Comparison of ENCODE assay signal across 22 mouse cellular contexts in genomic region chr3:100547913-100548292, GRCm38 (mm10). TPM values are rescaled to one million over a fixed set of nuclear protein-coding genes. Genes with fewer than 3 reads are reported as not detected.
DNase-seq lines count a peak whose midpoint lies in the region; ATAC-seq and TF ChIP-seq lines count a peak whose summit lies in the region.
"Had no signal": no experiment of that assay in that cellular context is flagged by ENCODE, and none has a peak within 500 bp of the region (broad histone marks: within the 10 kb centered on the region; RNA-seq: fewer than 3 reads in every experiment).

No protein-coding gene starts in this region.

- ATAC-seq in lung, postnatal 0 days: peak; percentile 37; the same call in 1 of the 2 replicates
- ATAC-seq in liver, embryonic 14.5 days (ENCODE audit: insufficient read depth): peak; percentile 58
- ATAC-seq: forebrain, embryonic 15.5 days; hindbrain, postnatal 0 days had no signal

- H3K9ac ChIP-seq in lung, postnatal 0 days (replicated peaks; ENCODE audit: low read depth): no peak overlapping the region
- peak overlapping the region; percentile 43 for H3K9ac ChIP-seq in liver, embryonic 14.5 days (replicated peaks)
- H3K9ac ChIP-seq: embryonic facial prominence, embryonic 13.5 days; forebrain, embryonic 15.5 days; heart, embryonic 15.5 days; hindbrain, embryonic 13.5 days had no signal

- H3K4me3 ChIP-seq in lung, postnatal 0 days (ENCODE audit: low read depth, low read length): no peak overlapping the region
- H3K4me3 ChIP-seq in erythroblast, embryonic 14.5 days (replicated peaks): peak overlapping the region; percentile 50
- H3K4me3 ChIP-seq in liver, embryonic 14.5 days (ENCODE audit: insufficient read depth in 1 of 2, low read depth in 2 of 2, low read length in 2 of 2): peak overlapping the region in 1 of 2 experiments; percentile 31; a peak in 2 of 4 replicates
- H3K4me3 ChIP-seq: embryonic facial prominence, embryonic 13.5 days; forebrain, embryonic 15.5 days; heart, embryonic 15.5 days; hindbrain, embryonic 13.5 days had no signal

- H3K9me3 ChIP-seq in lung, postnatal 0 days (ENCODE audit: low read length): no peaks in the 10 kb centered on the region
- H3K9me3 ChIP-seq in erythroblast, embryonic 14.5 days (ENCODE audit: control insufficient read depth, low read length): peaks cover 16% of the 10 kb centered on the region
- H3K9me3 ChIP-seq in liver, embryonic 14.5 days (ENCODE audit: control insufficient read depth, low read length): peaks cover 3% of the 10 kb centered on the region
- H3K9me3 ChIP-seq: embryonic facial prominence, embryonic 13.5 days; forebrain, embryonic 15.5 days; heart, embryonic 15.5 days; hindbrain, embryonic 13.5 days had no signal

- no peaks in the 10 kb centered on the region for H3K27me3 ChIP-seq in lung, postnatal 0 days (replicated peaks; ENCODE audit: insufficient read depth, low read length)
- peaks cover 10% of the 10 kb centered on the region for H3K27me3 ChIP-seq in erythroblast, embryonic 14.5 days (ENCODE audit: control insufficient read depth)
- H3K27me3 ChIP-seq in liver, embryonic 14.5 days (ENCODE audit: control insufficient read depth, insufficient read depth, low read length): no peaks in the 10 kb centered on the region
- H3K27me3 ChIP-seq: CH12.LX; embryonic facial prominence, embryonic 13.5 days; forebrain, embryonic 15.5 days; heart, embryonic 15.5 days; hindbrain, embryonic 13.5 days had no signal

- no peaks in the 10 kb centered on the region for H3K4me1 ChIP-seq in lung, postnatal 0 days (ENCODE audit: insufficient read depth, low read depth, low read length)
- peaks cover 46% of the 10 kb centered on the region for H3K4me1 ChIP-seq in erythroblast, embryonic 14.5 days (ENCODE audit: control insufficient read depth)
- peaks cover 26 to 33% of the 10 kb centered on the region in 2 experiments for H3K4me1 ChIP-seq in liver, embryonic 14.5 days (replicated peaks; ENCODE audit: control insufficient read depth in 2 of 2, insufficient read depth in 2 of 2, low read length in 1 of 2)
- H3K4me1 ChIP-seq: embryonic facial prominence, embryonic 13.5 days; forebrain, embryonic 15.5 days; heart, embryonic 15.5 days; hindbrain, embryonic 13.5 days had no signal

- intact Hi-C loops in gastrocnemius, postnatal 14 days (cut with DNase I; ENCODE audit: low total_unique reads): no loop called here

- no peak overlapping the region for H3K27ac ChIP-seq in lung, postnatal 0 days (ENCODE audit: low read length)
- H3K27ac ChIP-seq in liver, embryonic 14.5 days: peak overlapping the region; percentile 84
- H3K27ac ChIP-seq: embryonic facial prominence, embryonic 13.5 days; forebrain, embryonic 15.5 days; heart, embryonic 15.5 days; hindbrain, embryonic 13.5 days; hindbrain, postnatal 0 days had no signal

- TF ChIP-seq CTCF in lung, postnatal 0 days (IDR thresholded peaks at IDR 0.05): no peak
- TF ChIP-seq CTCF in liver, embryonic 14.5 days (IDR thresholded peaks at IDR 0.05; ENCODE audit: low read depth): no peak

- DNase-seq in lung, postnatal 0 days (ENCODE audit: low spot score): no peak
- no peak for DNase-seq in lung, postnatal 14 days
- no peak for DNase-seq in liver, embryonic 14.5 days (ENCODE audit: low read depth in 3 of 3, low spot score in 3 of 3)
- DNase-seq in thymus, adult 18-20 months: no peak
- DNase-seq in gastrocnemius, postnatal 14 days: no peak
- no peak for DNase-seq in kidney, postnatal 25 days
- DNase-seq: adrenal gland, adult 2 months; adrenal gland, postnatal 25 days; cerebellum, adult 18-20 months; cerebellum, adult 9-11 months; cerebellum, postnatal 36 days; gastrocnemius, postnatal 10 days; heart, adult 18-20 months; heart, postnatal 14 days had no signal

- TF ChIP-seq EP300 in lung, postnatal 0 days (IDR thresholded peaks at IDR 0.05): no peak
- TF ChIP-seq EP300 in liver, embryonic 14.5 days (IDR thresholded peaks at IDR 0.05; ENCODE audit: low read depth): no peak

- WGBS in lung, postnatal 0 days: 56% methylated on average over 3 of the region's 3 CpGs
- WGBS in liver, embryonic 14.5 days (ENCODE audit: insufficient replicate concordance): 55% methylated on average over 3 of the region's 3 CpGs

- no peak overlapping the region for H3K4me2 ChIP-seq in lung, postnatal 0 days (replicated peaks; ENCODE audit: low read depth, low read length)
- H3K4me2 ChIP-seq in liver, embryonic 14.5 days (ENCODE audit: low read depth): peak overlapping the region; percentile 63
- H3K4me2 ChIP-seq: embryonic facial prominence, embryonic 13.5 days; forebrain, embryonic 15.5 days; heart, embryonic 11.5 days; heart, embryonic 15.5 days; hindbrain, embryonic 13.5 days had no signal

- H3K36me3 ChIP-seq in lung, postnatal 0 days (ENCODE audit: insufficient read depth, low read length): no peaks in the 10 kb centered on the region
- H3K36me3 ChIP-seq in erythroblast, embryonic 14.5 days (ENCODE audit: control insufficient read depth): peaks cover 8% of the 10 kb centered on the region
- no peaks in the 10 kb centered on the region for H3K36me3 ChIP-seq in liver, embryonic 14.5 days (replicated peaks; ENCODE audit: control insufficient read depth, insufficient read depth, low read depth)
- H3K36me3 ChIP-seq: embryonic facial prominence, embryonic 13.5 days; forebrain, embryonic 15.5 days; heart, embryonic 15.5 days; hindbrain, embryonic 13.5 days had no signal

RNA-seq across cellular contexts. Expression of gene Tent5c, which starts 58.8 kb away (rescaled TPM):
- 11.5 and 14.0 TPM in 2 replicates for polyA plus RNA-seq in lung, postnatal 0 days (2015; fragmentation: Nextera tagmentation; extraction: Ambion mirVana)
- polyA plus RNA-seq in erythroblast, embryonic 14.5 days (2012): 7.2 and 9.3 TPM in 2 replicates
- polyA plus RNA-seq in liver, embryonic 14.5 days (2012; rRNA removed): 43.2 and 44.1 TPM in 2 replicates
- polyA plus RNA-seq in liver, embryonic 14.5 days (2014; fragmentation: Nextera tagmentation; extraction: Ambion mirVana): 73.8 and 75.0 TPM in 2 replicates
- 1 to 10 TPM; 5.4 to 5.6 TPM for total RNA-seq in gastrocnemius, postnatal 14 days (2021)
